Mouse (Mus musculus): Measurements from ENCODE around the gene Src.

DNA sequence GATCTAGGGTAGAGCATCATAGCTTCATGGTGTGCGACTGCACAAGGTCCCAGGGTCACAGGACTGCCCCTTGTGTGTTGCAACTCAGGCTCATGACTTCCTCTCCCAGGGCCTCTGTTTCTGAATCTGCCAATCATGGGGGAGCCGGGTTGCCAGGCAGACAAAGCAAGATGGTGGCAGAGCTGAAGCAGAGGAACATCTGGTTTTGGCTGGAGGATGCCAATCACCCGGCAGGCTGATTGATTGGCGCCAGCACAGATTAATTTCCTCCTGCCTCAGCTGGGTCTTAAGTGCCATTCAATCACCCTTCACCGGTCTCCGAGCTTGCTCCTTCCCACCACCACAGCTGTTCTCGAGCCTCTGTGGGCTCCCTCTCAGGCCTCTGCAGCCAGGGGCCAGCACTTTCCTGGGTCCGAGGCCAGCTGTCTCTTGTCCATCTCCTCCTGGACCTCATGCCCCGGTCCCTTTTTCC, 95.5 kb downstream of the Src start:
- TF ChIP-seq POLR2A (IDR thresholded peaks at IDR 0.05; ENCODE audit: borderline replicate concordance, extremely low read depth, low read depth, low read length) (no peak), CTCF (IDR thresholded peaks at IDR 0.05; ENCODE audit: insufficient read depth, low read length) (no peak)
